Mouse (Mus musculus) olfactory bulb, adult 2 months (tissue): Measurements from ENCODE around the gene Rbl1.

Source experiments
- CTCF ChIP-seq: fragments of 200-500 bp; IDR thresholded peaks from 2 replicates; pipeline ENCODE4 v1.5.1; 2012; ENCODE audit warnings: low read depth, mild to moderate bottlenecking, low read length, moderate library complexity; ENCODE audit not compliant: insufficient read depth
- POLR2A ChIP-seq: fragments of 200-500 bp; IDR thresholded peaks from 2 replicates; pipeline ENCODE4 v1.6.1; 2012; ENCODE audit warnings: mild to moderate bottlenecking, low read depth, low read length, moderate library complexity; ENCODE audit not compliant: insufficient read depth

DNA sequence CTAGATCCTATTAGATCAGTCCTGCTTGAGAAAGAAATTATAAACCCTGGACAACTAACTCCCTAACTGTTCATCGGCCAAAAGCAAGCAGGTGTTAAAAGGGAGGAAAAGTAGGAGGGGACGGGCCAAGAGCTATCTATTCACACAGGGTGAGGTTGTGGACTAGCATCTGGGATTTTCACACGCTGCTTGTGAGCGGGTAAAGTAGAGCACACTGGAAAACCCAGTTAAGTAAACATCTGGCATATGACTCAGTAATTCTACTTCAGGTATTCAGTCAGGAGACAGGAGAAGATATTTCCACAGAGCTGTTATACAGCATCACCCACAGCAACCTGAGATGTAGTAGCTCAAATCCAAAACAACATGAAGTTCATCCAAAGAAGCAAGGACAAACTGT, 85.8 kb downstream of the Rbl1 start:
- no peak for TF ChIP-seq POLR2A
- TF ChIP-seq CTCF, result no peak
